Mouse (Mus musculus) heart, embryonic 12.5 days (tissue): Measurements from ENCODE around the gene Ppp1r14a. TPM values are rescaled to one million over a fixed set of nuclear protein-coding genes. Genes with fewer than 3 reads are reported as not detected.
A peak's percentile ranks its signal among the peaks of the same experiment; 100 is the strongest.

Source experiments
- ATAC-seq: fragments of 200-750 bp; cut with Nextera tagmentation; 2 replicates; pipeline ENCODE4 v1.8.0; 2017; ENCODE audit warnings: moderate TSS enrichment, moderate library complexity; ENCODE audit not compliant: insufficient number of reproducible peaks, low FRiP score
- H3K27ac ChIP-seq: fragments of 300-500 bp; sonication (generic); 2 replicates; pipeline ENCODE4 v1.5.1; 2016; ENCODE audit warnings: mild to moderate bottlenecking, moderate library complexity; ENCODE audit not compliant: poor library complexity, severe bottlenecking
- H3K27me3 ChIP-seq: fragments of 300-500 bp; sonication (generic); replicated peaks from 2 replicates; pipeline ENCODE4 v1.6.1; 2016; ENCODE audit warnings: mild to moderate bottlenecking, moderate library complexity
- H3K36me3 ChIP-seq: fragments of 300-500 bp; sonication (generic); 2 replicates; pipeline ENCODE4 v1.6.1; 2016; ENCODE audit warnings: mild to moderate bottlenecking, moderate library complexity
- H3K4me1 ChIP-seq: fragments of 300-500 bp; sonication (generic); replicated peaks from 2 replicates; pipeline ENCODE4 v1.6.1; 2016; ENCODE audit warnings: mild to moderate bottlenecking
- H3K4me2 ChIP-seq: fragments of 300-500 bp; sonication (generic); 2 replicates; pipeline ENCODE4 v1.6.1; 2016; ENCODE audit warnings: mild to moderate bottlenecking, moderate library complexity
- H3K4me3 ChIP-seq: fragments of 300-500 bp; sonication (generic); 2 replicates; pipeline ENCODE4 v1.5.1; 2016; ENCODE audit warnings: mild to moderate bottlenecking
- H3K9ac ChIP-seq: fragments of 300-500 bp; sonication (generic); 2 replicates; pipeline ENCODE4 v1.6.1; 2016; ENCODE audit warnings: mild to moderate bottlenecking, moderate library complexity
- H3K9me3 ChIP-seq: fragments of 300-500 bp; sonication (generic); replicated peaks from 2 replicates; pipeline ENCODE4 v1.6.1; 2016; ENCODE audit warnings: mild to moderate bottlenecking, moderate library complexity
- WGBS: fragments of 180-500 bp; shearing (Covaris S2); methylation state at CpG from one replicate; pipeline ENCODE4 v1.1.7; 2016; 5-methylcytosine and 5-hydroxymethylcytosine counted together
- polyA plus RNA-seq: library from polyadenylated mRNA; unstranded; fragments of >200 nt; fragmentation: Nextera tagmentation; extraction: Ambion mirVana; gene quantifications from 2 replicates; pipeline ENCODE4 v1.2.1, GENCODE M21; 2016

The Ppp1r14a gene
- polyA plus RNA-seq, 1 experiment from 2014 or later: 13.2 TPM

GRCm38 (mm10) chr7:29291616-29292457 lies 2.7 kb downstream of the Ppp1r14a start:
- ATAC-seq: peak; percentile 57
- H3K27me3 ChIP-seq: peaks cover 41% of the 10 kb centered on the region

GRCm38 (mm10) chr7:29292458-29293098 lies 3.5 kb downstream of the Ppp1r14a start:
- no peak for ATAC-seq
- H3K4me2 ChIP-seq: peak overlapping the region; percentile 39

More at GRCm38 (mm10) chr7:29291616-29292457, 2.7 kb downstream of the Ppp1r14a start:
- Histone ChIP-seq H3K27ac (peak overlapping the region; percentile 28; the same call in 1 of the 2 replicates), H3K4me2 (peak overlapping the region; percentile 39), H3K4me1 (peaks cover 43% of the 10 kb centered on the region), H3K36me3 (no peaks in the 10 kb centered on the region), H3K4me3 (no peak overlapping the region), H3K9ac (peak overlapping the region; percentile 44), H3K9me3 (no peaks in the 10 kb centered on the region; the same call in 1 of the 2 replicates)
- 33% methylated on average over 7 of the region's 7 CpGs for WGBS

GRCm38 (mm10) chr7:29293131-29294065 lies 4.3 kb downstream of the Ppp1r14a start:
- Histone ChIP-seq H3K36me3 (no peaks in the 10 kb centered on the region), H3K4me2 (no peak overlapping the region), H3K9me3 (no peaks in the 10 kb centered on the region; the same call in 1 of the 2 replicates), H3K4me1 (peaks cover 43% of the 10 kb centered on the region), H3K9ac (no peak overlapping the region), H3K27me3 (peaks cover 33% of the 10 kb centered on the region), H3K4me3 (no peak overlapping the region), H3K27ac (peak overlapping the region; percentile 63)
- 36% methylated on average over 19 of the region's 19 CpGs for WGBS
- no peak for ATAC-seq

More at GRCm38 (mm10) chr7:29292458-29293098, 3.5 kb downstream of the Ppp1r14a start:
- H3K36me3 ChIP-seq: no peaks in the 10 kb centered on the region
- WGBS: 23% methylated on average over 8 of the region's 8 CpGs
- H3K4me1 ChIP-seq: peaks cover 43% of the 10 kb centered on the region
- peak overlapping the region; percentile 63 for H3K27ac ChIP-seq
- no peak overlapping the region for H3K4me3 ChIP-seq
- no peaks in the 10 kb centered on the region; the same call in 1 of the 2 replicates for H3K9me3 ChIP-seq
- peak overlapping the region; percentile 44 for H3K9ac ChIP-seq
- H3K27me3 ChIP-seq: peaks cover 36% of the 10 kb centered on the region

- peaks cover 36% of the 10 kb centered on the region for H3K4me1 ChIP-seq
- 70% methylated on average over 13 of the region's 13 CpGs for WGBS
- no peaks in the 10 kb centered on the region for H3K36me3 ChIP-seq
- no peak overlapping the region for H3K4me2 ChIP-seq
- H3K4me3 ChIP-seq: no peak overlapping the region
- no peak for ATAC-seq
- H3K9ac ChIP-seq: no peak overlapping the region
- no peaks in the 10 kb centered on the region; the same call in 1 of the 2 replicates for H3K9me3 ChIP-seq
- H3K27me3 ChIP-seq: peaks cover 40% of the 10 kb centered on the region
- H3K27ac ChIP-seq: 0 out of 2 replicates have a peak overlapping the region, but pooled peaks have one; percentile 63
These were observed 5.1 kb downstream of the Ppp1r14a start for GRCm38 (mm10) chr7:29294111-29294761.

- no peak overlapping the region for H3K27ac ChIP-seq
- H3K4me1 ChIP-seq: peaks cover 24% of the 10 kb centered on the region
- WGBS: 73% methylated on average over 24 of the region's 24 CpGs
- no peaks in the 10 kb centered on the region for H3K9me3 ChIP-seq
- no peaks in the 10 kb centered on the region for H3K36me3 ChIP-seq
- ATAC-seq: no peak
- H3K4me3 ChIP-seq: no peak overlapping the region
- H3K27me3 ChIP-seq: peaks cover 33% of the 10 kb centered on the region
- H3K9ac ChIP-seq: no peak overlapping the region
- no peak overlapping the region for H3K4me2 ChIP-seq
These were observed 6.9 kb downstream of the Ppp1r14a start for GRCm38 (mm10) chr7:29295861-29296647.

- Histone ChIP-seq H3K4me1 (peaks cover 16% of the 10 kb centered on the region), H3K9ac (no peak overlapping the region), H3K27me3 (peaks cover 35% of the 10 kb centered on the region), H3K4me2 (0 out of 2 replicates have a peak overlapping the region, but pooled peaks have one; percentile 28), H3K9me3 (no peaks in the 10 kb centered on the region), H3K27ac (no peak overlapping the region), H3K36me3 (no peaks in the 10 kb centered on the region), H3K4me3 (no peak overlapping the region)
- WGBS: 9% methylated on average over 10 of the region's 10 CpGs
- ATAC-seq: no peak
These were observed 7.9 kb downstream of the Ppp1r14a start for GRCm38 (mm10) chr7:29296998-29297397.

GRCm38 (mm10) chr7:29301127-29301566 lies 12.0 kb downstream of the Ppp1r14a start:
- no peak overlapping the region for H3K4me2 ChIP-seq
- no peak for ATAC-seq
- no peak overlapping the region for H3K27ac ChIP-seq
- no peak overlapping the region for H3K9ac ChIP-seq
- H3K4me1 ChIP-seq: peaks cover 20% of the 10 kb centered on the region
- H3K36me3 ChIP-seq: no peaks in the 10 kb centered on the region
- H3K27me3 ChIP-seq: peaks cover 65% of the 10 kb centered on the region
- H3K4me3 ChIP-seq: no peak overlapping the region
- H3K9me3 ChIP-seq: no peaks in the 10 kb centered on the region
- WGBS: 1% methylated on average over 7 of the region's 7 CpGs

- Histone ChIP-seq H3K4me1 (peaks cover 25% of the 10 kb centered on the region), H3K27ac (no peak overlapping the region), H3K27me3 (peaks cover 70% of the 10 kb centered on the region), H3K36me3 (no peaks in the 10 kb centered on the region), H3K9ac (no peak overlapping the region), H3K9me3 (no peaks in the 10 kb centered on the region), H3K4me3 (no peak overlapping the region), H3K4me2 (no peak overlapping the region)
- ATAC-seq: no peak
- WGBS: 57% methylated on average over 7 of the region's 7 CpGs
These were observed 13.5 kb downstream of the Ppp1r14a start for GRCm38 (mm10) chr7:29302641-29303040.

GRCm38 (mm10) chr7:29303738-29304462 lies 14.8 kb downstream of the Ppp1r14a start, which contains the start of gene Dpf1:
Gene Dpf1, plus strand, starts transcription at chr7:29303951.
- H3K36me3 ChIP-seq: no peaks in the 10 kb centered on the region
- peaks cover 73% of the 10 kb centered on the region for H3K27me3 ChIP-seq
- peak; percentile 73 for ATAC-seq
- under 1% methylated on average over 66 of the region's 67 CpGs for WGBS
- H3K27ac ChIP-seq: no peak within 1 kb of the TSS
- H3K9ac ChIP-seq: peak within 1 kb of the TSS; percentile 53
- H3K4me2 ChIP-seq: peak within 1 kb of the TSS; percentile 85
- peaks cover 29% of the 10 kb centered on the region for H3K4me1 ChIP-seq
- no peaks in the 10 kb centered on the region for H3K9me3 ChIP-seq
- peak within 1 kb of the TSS; percentile 51 for H3K4me3 ChIP-seq
